Mouse (Mus musculus) forebrain, postnatal 0 days (tissue): Measurements from ENCODE around the gene Dirc2. TPM values are rescaled to one million over a fixed set of nuclear protein-coding genes. Genes with fewer than 3 reads are reported as not detected.

Source experiments
- ATAC-seq: fragments of 200-750 bp; cut with Nextera tagmentation; 2 replicates; pipeline ENCODE4 v1.8.0; 2017; ENCODE audit warnings: mild to moderate bottlenecking, moderate library complexity
- DNase-seq: peaks from one replicate; pipeline ENCODE4 v3.0.0-alpha.2; 2015
- H3K27ac ChIP-seq: fragments of 300-500 bp; sonication (generic); 2 replicates; pipeline ENCODE4 v1.5.1; 2014; ENCODE audit warnings: low read depth, mild to moderate bottlenecking, antibody characterized with exemption, low read length, moderate library complexity, mixed read lengths
- H3K27me3 ChIP-seq: fragments of 300-500 bp; sonication (generic); 2 replicates; pipeline ENCODE4 v1.6.1; 2014; ENCODE audit warnings: mild to moderate bottlenecking, low read length, mixed read lengths; ENCODE audit not compliant: insufficient read depth
- H3K36me3 ChIP-seq: fragments of 300-500 bp; sonication (generic); 2 replicates; pipeline ENCODE4 v1.6.1; 2014; ENCODE audit warnings: mild to moderate bottlenecking, moderate library complexity; ENCODE audit not compliant: insufficient read depth
- H3K4me1 ChIP-seq: fragments of 300-500 bp; sonication (generic); 2 replicates; pipeline ENCODE4 v1.6.1; 2014; ENCODE audit warnings: antibody characterized with exemption; ENCODE audit not compliant: insufficient read depth
- H3K4me2 ChIP-seq: fragments of 300-500 bp; sonication (generic); 2 replicates; pipeline ENCODE4 v1.6.1; 2014; ENCODE audit warnings: low read depth, mild to moderate bottlenecking, moderate library complexity
- H3K4me3 ChIP-seq: fragments of 300-500 bp; sonication (generic); 2 replicates; pipeline ENCODE4 v1.5.1; 2014; ENCODE audit warnings: low read depth, low read length, mixed read lengths
- H3K9ac ChIP-seq: fragments of 300-500 bp; sonication (generic); 2 replicates; pipeline ENCODE4 v1.6.1; 2014; ENCODE audit warnings: mild to moderate bottlenecking
- H3K9me3 ChIP-seq: fragments of 300-500 bp; sonication (generic); 2 replicates; pipeline ENCODE4 v1.6.1; 2016; ENCODE audit warnings: low read length
- CTCF ChIP-seq: sonication (generic); IDR thresholded peaks from 2 replicates; pipeline ENCODE4 v1.5.1; 2016; ENCODE audit warnings: antibody characterized with exemption, control low read depth, low read depth
- WGBS: fragments of 180-500 bp; shearing (Covaris S2); extraction: QIAGEN DNeasy Blood & Tissue Kit; methylation state at CpG from one replicate; pipeline ENCODE4 v1.1.7; 2014; 5-methylcytosine and 5-hydroxymethylcytosine counted together
- polyA plus RNA-seq: library from polyadenylated mRNA; unstranded; fragments of >200 nt; fragmentation: Nextera tagmentation; extraction: Ambion mirVana; gene quantifications from 2 replicates; pipeline ENCODE4 v1.2.1, GENCODE M21; 2015
- total RNA-seq: library from RNA; depleted of rRNA; stranded (reverse); fragments of >200 nt; gene quantifications from 2 replicates; pipeline ENCODE4 v1.2.3, GENCODE M21; 2014

The Dirc2 gene
- total and polyA plus RNA-seq, 2 experiments from 2014 or later = 50.1 to 80.9 TPM

DNA sequence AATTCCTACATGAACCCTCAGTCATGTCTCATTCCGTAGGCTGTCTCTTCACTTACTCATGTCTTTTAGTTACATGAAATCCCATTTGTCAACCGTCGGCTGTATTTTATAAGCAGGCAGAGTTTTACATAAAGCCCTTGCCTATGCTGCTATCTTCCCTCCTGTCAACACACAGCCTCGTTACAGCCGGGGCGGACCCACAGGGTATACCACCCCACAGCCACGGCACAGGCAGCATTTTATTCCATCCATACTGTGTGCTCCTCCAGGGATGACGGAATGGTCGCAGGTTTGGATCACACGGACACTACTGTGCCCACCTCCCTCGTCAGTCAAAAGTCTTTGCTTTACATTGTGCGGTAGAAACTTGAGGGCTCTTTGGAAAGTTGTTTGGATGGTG is 28.8 kb downstream of the Dirc2 start:
- Histone ChIP-seq H3K9ac (no peak overlapping the region), H3K4me1 (no peaks in the 10 kb centered on the region), H3K36me3 (no peaks in the 10 kb centered on the region), H3K27ac (no peak overlapping the region), H3K4me2 (no peak overlapping the region), H3K4me3 (no peak overlapping the region), H3K27me3 (no peaks in the 10 kb centered on the region), H3K9me3 (no peaks in the 10 kb centered on the region)
- DNase-seq = no peak
- ATAC-seq = no peak
- no peak for TF ChIP-seq CTCF
- WGBS = 59% methylated on average over 12 of the region's 12 CpGs

DNA sequence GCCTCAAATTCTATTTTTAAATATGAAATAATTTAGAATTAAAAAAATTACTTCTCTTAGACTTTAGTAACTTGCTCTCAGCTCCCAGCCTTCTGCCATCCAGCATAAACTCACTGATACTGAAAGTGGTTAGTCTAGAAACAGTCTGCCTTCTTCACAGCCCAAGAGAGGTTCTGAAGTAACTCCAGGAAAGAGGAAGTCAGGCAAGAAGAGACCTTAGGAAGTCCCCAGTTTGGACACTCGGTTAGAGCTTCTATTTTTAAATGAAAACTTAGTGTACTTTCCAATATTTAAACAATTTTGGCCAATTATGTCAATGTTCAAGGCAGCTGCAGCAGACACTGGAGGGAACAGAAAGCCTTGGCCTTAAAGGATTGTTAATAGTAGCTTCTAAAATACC is 29.6 kb downstream of the Dirc2 start:
- 63% methylated on average over 1 of the region's 1 CpGs for WGBS
- Histone ChIP-seq H3K4me1 (no peaks in the 10 kb centered on the region), H3K27ac (no peak overlapping the region), H3K4me3 (no peak overlapping the region), H3K9ac (no peak overlapping the region), H3K4me2 (no peak overlapping the region), H3K36me3 (no peaks in the 10 kb centered on the region), H3K9me3 (no peaks in the 10 kb centered on the region), H3K27me3 (no peaks in the 10 kb centered on the region)
- no peak for ATAC-seq
- TF ChIP-seq CTCF = no peak
- no peak for DNase-seq

DNA sequence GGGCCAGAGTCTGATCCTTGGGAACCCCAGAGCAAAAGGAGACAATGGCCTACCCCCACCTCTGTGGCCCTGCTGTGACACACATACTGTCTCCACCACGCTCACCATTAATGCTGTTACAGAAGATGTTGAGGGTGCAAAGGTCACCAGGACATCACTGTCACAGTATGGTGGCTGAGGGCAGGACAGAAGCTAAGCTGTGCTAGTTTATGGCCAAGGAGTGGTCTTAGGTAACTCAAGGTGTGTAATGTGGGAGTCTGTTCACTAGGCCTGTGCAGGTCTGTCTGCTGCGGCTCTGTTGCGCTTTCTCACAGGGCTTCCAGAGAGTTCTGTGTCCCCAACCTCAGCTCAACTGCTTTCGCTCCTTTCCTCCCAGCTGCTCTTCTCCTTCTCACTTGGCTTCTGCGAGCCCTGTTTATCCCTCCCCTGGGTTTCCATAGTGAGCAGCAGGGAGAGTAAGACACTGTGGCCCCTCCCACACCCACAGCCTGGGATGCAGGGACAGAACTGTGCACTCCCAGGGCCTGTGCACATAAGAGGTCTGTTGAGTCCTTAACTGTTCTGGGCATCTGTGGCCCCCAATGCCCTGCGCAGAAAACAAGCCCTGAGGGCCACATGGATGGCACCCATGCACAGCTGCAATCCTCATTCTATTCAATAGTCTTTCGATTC is 30.9 kb downstream of the Dirc2 start:
- H3K4me1 ChIP-seq = no peaks in the 10 kb centered on the region
- H3K27ac ChIP-seq = no peak overlapping the region
- no peak overlapping the region for H3K4me3 ChIP-seq
- ATAC-seq = no peak
- H3K9ac ChIP-seq = no peak overlapping the region
- H3K9me3 ChIP-seq = no peaks in the 10 kb centered on the region
- WGBS = 60% methylated on average over 7 of the region's 7 CpGs
- no peak for DNase-seq
- H3K36me3 ChIP-seq = peaks cover 4% of the 10 kb centered on the region; the same call in 1 of the 2 replicates
- H3K4me2 ChIP-seq = no peak overlapping the region
- H3K27me3 ChIP-seq = no peaks in the 10 kb centered on the region
- no peak for TF ChIP-seq CTCF

DNA sequence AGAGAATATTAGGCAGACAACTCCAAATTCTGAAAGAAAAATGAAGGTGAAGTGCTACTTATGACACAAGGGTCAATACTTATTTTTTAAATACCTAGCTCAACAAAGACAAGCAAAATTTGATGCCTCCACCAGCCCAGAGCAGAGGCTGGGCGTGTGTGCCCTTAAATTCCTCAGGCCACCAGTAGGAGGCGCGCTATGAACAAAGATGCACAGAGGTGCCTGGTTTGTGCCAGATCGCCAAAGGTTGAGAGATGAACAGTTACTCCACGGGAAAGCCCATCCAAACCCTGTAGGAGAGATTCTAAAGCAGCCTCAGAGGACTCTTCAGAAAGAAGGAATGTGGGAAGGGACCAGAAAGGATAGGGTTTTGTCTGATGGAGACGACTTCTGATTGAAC is 35.1 kb downstream of the Dirc2 start:
- no peak overlapping the region for H3K27ac ChIP-seq
- no peaks in the 10 kb centered on the region for H3K9me3 ChIP-seq
- no peaks in the 10 kb centered on the region for H3K4me1 ChIP-seq
- ATAC-seq (no peak), DNase-seq (peak; percentile 50)
- H3K9ac ChIP-seq = no peak overlapping the region
- no peak overlapping the region for H3K4me3 ChIP-seq
- 15% methylated on average over 6 of the region's 6 CpGs for WGBS
- H3K27me3 ChIP-seq = no peaks in the 10 kb centered on the region
- no peak overlapping the region for H3K4me2 ChIP-seq
- peaks cover 12% of the 10 kb centered on the region; the same call in 1 of the 2 replicates for H3K36me3 ChIP-seq
- TF ChIP-seq CTCF = peak; percentile 74

DNA sequence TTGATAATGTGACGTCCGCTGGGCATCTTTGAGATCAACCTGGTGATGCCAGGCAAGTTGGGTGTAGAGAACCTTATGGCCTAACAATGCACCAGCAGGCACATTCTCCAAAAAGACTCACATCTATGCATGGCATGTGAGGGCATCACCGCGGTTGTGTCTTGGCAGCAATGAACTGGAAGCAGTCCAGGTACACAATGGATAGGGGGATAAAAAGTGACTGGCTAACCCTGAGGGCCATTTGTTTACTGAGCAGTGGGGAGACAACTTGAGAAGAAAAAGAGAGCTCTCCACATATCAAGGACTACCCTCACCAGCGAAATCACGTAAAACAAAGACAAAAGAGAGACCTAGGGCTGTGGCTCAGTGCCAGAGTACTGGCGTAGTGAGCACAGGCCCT is 37.1 kb downstream of the Dirc2 start:
- Histone ChIP-seq H3K4me1 (no peaks in the 10 kb centered on the region), H3K27me3 (no peaks in the 10 kb centered on the region), H3K4me2 (no peak overlapping the region), H3K9me3 (no peaks in the 10 kb centered on the region), H3K27ac (no peak overlapping the region), H3K36me3 (peaks cover 12% of the 10 kb centered on the region; the same call in 1 of the 2 replicates), H3K9ac (no peak overlapping the region), H3K4me3 (no peak overlapping the region)
- WGBS = 49% methylated on average over 7 of the region's 7 CpGs
- DNase-seq = no peak
- TF ChIP-seq CTCF = no peak
- no peak for ATAC-seq

DNA sequence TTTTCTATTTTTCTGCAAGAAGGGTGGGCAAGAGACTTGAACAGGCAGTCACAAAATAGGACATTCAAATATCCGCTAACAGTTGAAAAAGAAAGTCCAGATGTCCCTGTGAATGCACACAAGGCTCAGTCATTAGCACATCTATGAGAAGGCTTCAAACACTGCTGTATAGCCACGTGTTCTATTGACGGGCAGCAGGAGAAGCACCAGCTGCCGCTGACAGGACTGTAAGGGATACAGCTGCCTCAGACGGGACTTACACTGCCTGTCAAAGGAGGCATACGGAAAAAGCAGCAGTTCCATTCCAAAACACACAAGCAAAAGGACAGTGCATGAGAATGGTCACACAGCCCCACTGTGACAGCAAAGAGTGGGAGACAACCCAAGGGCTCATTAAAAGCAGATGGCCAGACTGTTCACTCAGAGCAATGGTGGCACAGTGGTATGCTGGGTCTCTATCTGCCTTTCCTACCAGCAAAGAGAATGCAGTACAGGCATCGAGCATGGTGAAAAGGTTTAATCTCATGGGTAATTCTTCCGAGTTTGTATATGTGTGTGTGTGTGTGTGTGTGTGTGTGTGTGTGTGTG is 39.9 kb downstream of the Dirc2 start:
- no peak overlapping the region for H3K27ac ChIP-seq
- H3K9ac ChIP-seq = no peak overlapping the region
- H3K27me3 ChIP-seq = no peaks in the 10 kb centered on the region
- peaks cover 18% of the 10 kb centered on the region; the same call in 1 of the 2 replicates for H3K36me3 ChIP-seq
- no peak for TF ChIP-seq CTCF
- no peaks in the 10 kb centered on the region for H3K9me3 ChIP-seq
- ATAC-seq (peak; percentile 95), DNase-seq (peak; percentile 54)
- WGBS = 20% methylated on average over 8 of the region's 8 CpGs
- H3K4me2 ChIP-seq = no peak overlapping the region
- no peak overlapping the region for H3K4me3 ChIP-seq
- no peaks in the 10 kb centered on the region for H3K4me1 ChIP-seq

DNA sequence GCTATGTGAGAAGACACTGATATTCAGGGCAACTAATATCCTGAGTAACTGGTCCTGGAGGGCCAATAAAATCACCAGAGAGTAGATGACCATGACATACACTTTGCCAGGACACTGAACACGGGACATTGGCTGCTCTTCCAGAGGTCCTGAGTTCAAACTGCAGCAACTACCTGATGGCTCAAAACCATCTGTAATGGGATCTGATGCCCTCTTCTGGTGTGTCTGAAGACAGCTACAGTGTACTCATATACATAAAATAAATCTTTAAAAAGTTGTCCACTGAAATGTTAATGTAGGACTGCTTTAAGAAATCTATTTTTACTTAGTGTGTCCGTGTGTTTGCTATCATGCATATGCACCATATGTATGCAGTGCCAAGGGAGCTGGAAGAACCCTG is 42.6 kb downstream of the Dirc2 start:
- no peak overlapping the region for H3K9ac ChIP-seq
- no peak for ATAC-seq
- no peak overlapping the region for H3K4me3 ChIP-seq
- H3K4me1 ChIP-seq = no peaks in the 10 kb centered on the region
- no peaks in the 10 kb centered on the region for H3K27me3 ChIP-seq
- TF ChIP-seq CTCF = no peak
- no peak for DNase-seq
- 83% methylated on average over 2 of the region's 2 CpGs for WGBS
- H3K4me2 ChIP-seq = no peak overlapping the region
- no peak overlapping the region for H3K27ac ChIP-seq
- H3K36me3 ChIP-seq = peaks cover 12% of the 10 kb centered on the region
- H3K9me3 ChIP-seq = no peaks in the 10 kb centered on the region
